Mouse (Mus musculus) heart, embryonic 13.5 days (tissue): ENCODE data around the gene Cd247. TPM values are rescaled to one million over a fixed set of nuclear protein-coding genes. Genes with fewer than 3 reads are reported as not detected.

Source experiments
- ATAC-seq: fragments of 200-750 bp; cut with Nextera tagmentation; 2 replicates; pipeline ENCODE4 v1.8.0; 2017; ENCODE audit warnings: moderate TSS enrichment; ENCODE audit not compliant: insufficient number of reproducible peaks, low FRiP score, low TSS enrichment; ENCODE audit errors: extremely low read depth
- H3K27ac ChIP-seq: fragments of 300-500 bp; sonication (generic); replicated peaks from 2 replicates; pipeline ENCODE4 v1.5.1; 2015; ENCODE audit warnings: moderate library complexity, mild to moderate bottlenecking, inconsistent platforms
- H3K27me3 ChIP-seq: fragments of 300-500 bp; sonication (generic); replicated peaks from 2 replicates; pipeline ENCODE4 v1.6.1; 2015; ENCODE audit warnings: mild to moderate bottlenecking, inconsistent platforms
- H3K36me3 ChIP-seq: fragments of 300-500 bp; sonication (generic); 2 replicates; pipeline ENCODE4 v1.6.1; 2015; ENCODE audit warnings: mild to moderate bottlenecking, inconsistent platforms
- H3K4me1 ChIP-seq: fragments of 300-500 bp; sonication (generic); 2 replicates; pipeline ENCODE4 v1.6.1; 2015; ENCODE audit warnings: inconsistent platforms
- H3K4me2 ChIP-seq: fragments of 300-500 bp; sonication (generic); 2 replicates; pipeline ENCODE4 v1.6.1; 2015; ENCODE audit warnings: inconsistent platforms, mild to moderate bottlenecking, moderate library complexity
- H3K4me3 ChIP-seq: fragments of 300-500 bp; sonication (generic); 2 replicates; pipeline ENCODE4 v1.5.1; 2015; ENCODE audit warnings: moderate library complexity, mild to moderate bottlenecking, inconsistent platforms
- H3K9ac ChIP-seq: fragments of 300-500 bp; sonication (generic); 2 replicates; pipeline ENCODE4 v1.6.1; 2015; ENCODE audit warnings: inconsistent platforms, mild to moderate bottlenecking, moderate library complexity
- H3K9me3 ChIP-seq: fragments of 300-500 bp; sonication (generic); 2 replicates; pipeline ENCODE4 v1.6.1; 2016; ENCODE audit warnings: inconsistent platforms
- WGBS: fragments of 180-500 bp; shearing (Covaris S2); methylation state at CpG from one replicate; pipeline ENCODE4 v1.1.7; 2015; ENCODE audit warnings: mixed read lengths; 5-methylcytosine and 5-hydroxymethylcytosine counted together
- polyA plus RNA-seq: library from polyadenylated mRNA; unstranded; fragments of >200 nt; fragmentation: Nextera tagmentation; extraction: Ambion mirVana; gene quantifications from 2 replicates; pipeline ENCODE4 v1.2.1, GENCODE M21; 2015

Gene Cd247
- polyA plus RNA-seq, 1 experiment from 2014 or later = 0.55 TPM

DNA sequence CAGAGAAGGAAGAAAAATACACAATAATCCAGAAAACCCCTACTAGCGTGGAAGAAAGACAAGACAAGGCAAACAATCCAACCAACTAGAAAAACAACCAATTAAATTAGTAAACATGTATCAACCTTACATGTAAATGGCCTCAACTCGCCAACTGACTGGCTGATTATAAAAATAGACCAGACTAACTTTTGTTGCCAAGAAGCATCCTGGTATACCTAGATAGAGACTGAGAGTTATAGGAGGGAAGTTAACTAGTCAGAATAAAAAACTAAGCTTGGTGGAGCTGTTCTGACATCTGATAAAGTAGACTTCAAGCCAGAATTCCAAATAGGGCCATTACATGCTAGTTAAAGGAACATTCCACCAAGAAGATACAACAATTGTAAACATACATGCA lies 136.7 kb downstream of the Cd247 start:
- H3K4me2 ChIP-seq = no peak overlapping the region
- H3K27me3 ChIP-seq = no peaks in the 10 kb centered on the region
- H3K36me3 ChIP-seq = no peaks in the 10 kb centered on the region
- H3K4me1 ChIP-seq = peaks cover 12% of the 10 kb centered on the region
- ATAC-seq = no peak
- no peak overlapping the region for H3K9ac ChIP-seq
- no peaks in the 10 kb centered on the region for H3K9me3 ChIP-seq
- 90% methylated on average over 2 of the region's 2 CpGs for WGBS
- no peak overlapping the region for H3K4me3 ChIP-seq
- H3K27ac ChIP-seq = no peak overlapping the region

Other genes with a start within 250 kb of the Cd247 start
- 106 and 116 TPM in 2 replicates for gene Mpzl1, start 154.1 kb upstream of the Cd247 start, polyA plus RNA-seq
- gene Rcsd1, start 78.9 kb upstream of the Cd247 start, polyA plus RNA-seq = 83.9 and 95.4 TPM in 2 replicates
- gene Creg1, start 24.9 kb upstream of the Cd247 start, polyA plus RNA-seq = 105 and 110 TPM in 2 replicates
- gene Pou2f1, start 214.0 kb downstream of the Cd247 start, polyA plus RNA-seq = 9.3 and 10.2 TPM in 2 replicates